Mouse (Mus musculus): Measurements from ENCODE around the gene Grm8. TPM values are rescaled to one million over a fixed set of nuclear protein-coding genes. Genes with fewer than 3 reads are reported as not detected.

Gene Grm8
- 1 to 10 TPM in 1 of 2 experiments, under 1 TPM in 1; 0.78 to 1.1 TPM for total RNA-seq (2021)
- long read RNA-seq, experiment 1 = 0 reads
- long read RNA-seq, experiment 2 = 0 reads

DNA sequence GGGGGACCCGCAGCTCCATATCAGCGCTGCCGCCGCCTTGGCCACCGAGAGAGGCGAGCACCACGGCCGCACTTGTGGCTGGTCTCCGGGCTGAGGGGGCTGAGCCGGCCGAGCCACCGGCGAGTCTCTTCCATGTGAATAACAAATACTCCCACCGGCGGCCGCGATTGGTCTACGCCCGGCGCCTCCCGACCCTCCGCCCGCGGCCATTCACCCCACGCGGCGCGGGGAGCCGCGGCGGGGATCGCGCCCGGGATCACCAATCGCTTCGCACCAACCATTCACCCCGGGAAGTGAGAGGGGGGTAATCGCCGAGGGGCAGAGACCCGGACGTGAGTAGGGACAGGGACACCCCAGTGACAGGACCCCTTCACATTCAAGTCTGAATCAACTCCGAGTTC lies at the start of gene Grm8:
TSS of gene Grm8 (minus strand) at position 178 of the 401 bp plus-strand sequence.
- DNase-seq = peak; percentile 20

DNA sequence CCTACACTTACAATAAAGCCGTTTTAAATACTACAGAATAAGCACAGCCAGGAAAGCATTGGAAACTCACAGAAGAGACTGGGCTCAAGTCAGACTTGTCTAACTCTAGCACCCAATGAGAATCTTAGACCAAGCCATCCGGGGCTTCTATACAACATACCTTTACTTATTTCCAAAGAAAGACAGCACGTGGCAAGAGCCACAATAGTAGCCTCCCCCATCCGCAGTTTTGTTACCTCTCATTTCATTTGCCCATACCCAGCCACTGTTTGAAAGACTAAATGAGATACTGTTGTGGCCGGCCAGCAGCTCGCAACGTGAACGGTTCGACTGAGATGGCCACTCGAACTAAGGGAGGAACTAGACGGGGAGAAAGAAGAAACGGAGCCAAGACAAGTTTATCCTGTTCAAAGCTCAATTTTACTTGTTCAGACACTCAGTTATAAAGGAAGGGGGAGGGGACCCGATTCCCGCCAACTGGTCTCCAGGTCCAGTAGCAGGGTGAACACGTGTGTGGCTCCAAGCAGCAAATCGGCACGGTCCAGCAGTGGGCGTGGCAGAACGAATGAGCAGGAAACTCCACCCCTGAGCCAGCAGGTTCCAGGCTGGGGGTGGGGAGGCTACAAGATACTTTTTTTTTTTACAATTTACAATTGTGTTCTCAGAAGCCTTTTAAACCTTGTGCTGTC lies 35.0 kb upstream of the Grm8 start:
- no peak for DNase-seq

DNA sequence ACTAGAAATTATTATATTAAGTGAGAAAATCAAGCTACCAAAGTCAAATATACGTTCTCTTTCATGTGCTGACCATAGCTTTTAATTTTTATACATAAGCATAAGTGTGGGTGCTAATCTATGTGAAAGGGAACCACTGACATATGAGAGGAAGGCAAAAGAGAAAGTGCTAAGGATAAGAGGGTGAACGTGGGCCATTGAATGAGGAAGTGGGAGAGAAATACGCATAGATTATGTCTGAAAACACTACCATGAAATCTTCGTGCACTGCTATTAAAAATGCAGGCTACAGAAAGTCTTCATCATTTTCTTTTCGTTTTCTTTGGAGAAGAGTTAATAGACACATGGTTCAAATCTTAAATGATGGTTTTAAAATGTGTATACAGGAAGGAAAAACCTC lies 25.4 kb upstream of the Grm8 start:
- no peak for DNase-seq

- no peak for DNase-seq
These were observed 11.5 kb upstream of the Grm8 start for GRCm38 (mm10) chr6:28146445-28146844.

GRCm38 (mm10) chr6:28142332-28142731 lies 7.4 kb upstream of the Grm8 start:
- no peak for DNase-seq

DNA sequence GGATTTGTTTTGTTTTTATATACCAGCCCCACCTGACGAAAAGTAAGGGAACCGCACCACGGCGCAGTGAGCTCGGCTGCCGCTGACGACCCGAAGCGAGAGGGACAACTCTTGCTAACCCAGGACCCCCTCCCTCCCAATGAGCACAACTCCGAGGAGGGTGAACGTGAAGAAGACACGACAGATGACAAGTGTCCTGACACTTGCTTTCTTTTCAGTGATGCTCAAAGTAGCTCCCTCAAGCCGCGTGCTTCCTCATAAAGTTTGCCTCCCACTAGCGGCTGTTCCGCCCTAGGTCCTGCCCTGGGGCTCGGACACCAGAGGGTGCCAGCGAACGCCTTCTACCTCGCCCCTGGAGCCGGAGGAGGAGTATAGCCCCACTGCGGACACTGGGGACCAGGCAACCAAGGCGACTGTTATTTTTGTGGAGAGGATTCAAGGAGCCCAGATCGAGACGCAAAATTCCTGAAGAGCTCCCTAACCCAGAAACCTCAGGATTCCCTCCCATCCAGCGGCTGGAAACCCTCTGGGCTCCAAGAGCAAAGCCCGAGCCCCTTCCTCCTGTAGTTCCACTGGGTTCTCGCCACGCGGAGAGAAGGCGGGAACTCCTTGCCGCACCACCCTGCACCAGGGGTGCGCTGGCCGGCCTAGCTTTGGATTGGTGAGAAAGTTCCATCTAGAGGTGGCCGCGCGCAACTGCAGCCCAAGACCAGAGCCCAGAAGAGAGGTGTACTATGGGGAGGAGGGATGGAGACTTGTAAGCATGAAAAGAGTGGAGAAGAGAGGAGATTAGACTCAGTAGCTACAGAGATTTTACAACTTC lies 644 bp upstream of the Grm8 start:
- DNase-seq = peak; percentile 85

DNA sequence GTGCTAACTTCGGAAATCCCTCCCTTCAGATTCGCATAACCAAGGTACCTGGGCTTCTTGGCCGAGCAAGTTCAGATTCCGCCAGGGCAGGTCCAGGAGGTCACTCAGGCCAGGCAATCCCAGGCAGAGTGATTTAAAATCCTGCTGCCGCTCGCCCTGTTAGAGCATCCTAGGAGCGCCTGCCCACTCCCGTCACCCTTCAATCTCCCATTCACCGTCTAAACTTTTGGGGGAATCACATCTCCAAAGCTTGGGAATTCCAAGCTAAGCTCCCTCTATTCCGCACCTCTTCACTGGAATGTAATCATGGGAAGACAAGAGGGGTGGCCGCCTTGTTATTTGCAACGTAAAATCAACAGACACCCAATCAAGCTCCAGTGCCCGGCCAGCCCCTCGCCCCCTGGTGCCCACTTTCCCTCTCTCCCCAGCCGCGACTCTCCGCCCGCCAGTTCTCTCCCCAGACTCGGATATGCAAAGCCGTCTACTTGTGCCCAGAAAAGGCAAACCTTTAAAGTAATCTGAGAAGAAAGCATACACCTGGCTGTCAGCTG lies 652 bp downstream of the Grm8 start:
- DNase-seq = no peak

DNA sequence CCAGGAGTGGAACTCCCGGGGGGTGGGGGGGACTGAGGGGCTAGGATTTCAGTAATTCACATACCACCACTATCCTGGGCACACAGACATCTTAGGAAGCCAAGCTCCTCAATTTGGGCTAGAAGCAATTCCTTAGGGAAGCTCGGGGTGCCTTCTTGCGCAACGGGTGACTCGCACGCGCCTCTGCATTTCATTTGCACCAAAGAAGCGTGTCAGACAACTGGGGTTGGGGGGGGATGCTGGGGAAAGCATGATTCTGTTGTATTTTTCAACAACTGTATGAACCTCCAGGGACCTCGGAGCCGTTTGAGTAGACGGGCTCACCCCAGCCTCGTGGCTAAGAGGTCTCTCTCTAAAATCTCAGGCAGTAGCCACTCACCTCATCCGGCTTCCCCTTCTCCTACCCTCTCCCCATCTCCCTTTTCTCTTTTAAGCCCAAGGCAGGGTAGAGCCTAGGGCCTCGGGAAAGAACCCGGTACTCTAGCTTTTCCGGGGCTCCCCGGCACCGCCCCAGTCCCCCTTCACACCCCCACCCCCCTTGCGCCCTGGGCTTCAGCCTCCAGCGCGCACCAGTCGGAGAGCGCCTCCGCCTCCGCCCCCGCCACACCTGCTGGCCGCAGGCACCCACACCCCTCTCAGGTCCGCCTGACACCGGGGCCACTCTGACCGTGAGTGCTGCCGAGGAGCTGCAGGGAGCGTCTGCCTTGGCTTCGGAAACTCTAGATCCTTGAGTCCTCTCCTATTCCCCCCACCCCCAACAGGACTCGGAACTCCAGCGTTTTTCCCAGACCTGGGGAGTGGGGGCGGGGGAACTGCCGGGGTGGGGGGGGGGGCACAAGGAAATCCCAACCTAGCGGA lies 1.5 kb downstream of the Grm8 start:
- no peak for DNase-seq

DNA sequence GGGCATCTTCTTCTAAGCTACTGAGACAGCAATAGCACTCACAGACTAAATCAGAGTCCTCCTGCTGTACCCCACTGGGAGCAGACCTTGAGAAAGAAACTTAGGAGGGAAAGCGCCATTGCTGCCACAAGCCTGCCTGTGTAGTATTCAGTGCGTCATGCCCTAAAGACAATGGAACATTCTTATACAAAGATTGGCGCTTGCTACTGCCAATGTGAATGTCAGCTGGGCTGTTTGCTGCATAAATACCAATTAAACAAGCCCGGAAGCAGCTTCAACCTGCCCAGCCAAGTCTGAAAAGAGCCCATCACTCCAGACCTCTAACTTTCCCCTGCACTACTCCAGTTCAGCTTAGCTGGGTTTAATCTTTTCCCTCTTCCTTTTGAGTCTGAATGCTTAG lies 2.9 kb downstream of the Grm8 start:
- DNase-seq = no peak

- DNase-seq = no peak
These were observed 6.1 kb downstream of the Grm8 start for GRCm38 (mm10) chr6:28128871-28129270.

- DNase-seq = no peak
These were observed 19.5 kb downstream of the Grm8 start for GRCm38 (mm10) chr6:28115519-28115918.

GRCm38 (mm10) chr6:28114916-28115315 lies 20.1 kb downstream of the Grm8 start:
- DNase-seq = no peak

- no peak for DNase-seq
These were observed 23.4 kb downstream of the Grm8 start for GRCm38 (mm10) chr6:28111551-28111950.

- no peak for DNase-seq
These were observed 32.2 kb downstream of the Grm8 start for GRCm38 (mm10) chr6:28102608-28103316.

- no peak for DNase-seq
These were observed 35.0 kb downstream of the Grm8 start for GRCm38 (mm10) chr6:28100001-28100400.

GRCm38 (mm10) chr6:28092511-28092910 lies 42.5 kb downstream of the Grm8 start:
- DNase-seq = no peak

DNA sequence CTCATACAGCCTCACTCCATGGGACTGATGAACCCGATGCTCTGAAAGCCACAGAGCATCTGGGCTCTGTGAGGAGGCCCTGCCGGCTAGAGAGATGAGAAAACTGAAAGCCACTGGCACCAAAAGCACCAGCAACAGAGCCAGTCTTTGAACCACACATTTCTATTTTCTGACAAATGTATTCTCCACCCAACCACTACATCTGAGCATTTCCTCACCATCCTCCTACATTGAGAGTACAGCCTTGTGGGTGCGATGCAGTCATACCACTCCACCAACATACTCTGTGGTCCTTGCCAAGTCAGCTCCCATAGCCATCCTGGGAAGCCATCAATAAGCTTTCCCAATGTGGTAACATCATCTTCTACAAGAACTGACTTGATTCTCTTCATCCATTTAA lies 43.1 kb downstream of the Grm8 start:
- no peak for DNase-seq

GRCm38 (mm10) chr6:28090981-28091380 lies 44.0 kb downstream of the Grm8 start:
- no peak for DNase-seq

DNA sequence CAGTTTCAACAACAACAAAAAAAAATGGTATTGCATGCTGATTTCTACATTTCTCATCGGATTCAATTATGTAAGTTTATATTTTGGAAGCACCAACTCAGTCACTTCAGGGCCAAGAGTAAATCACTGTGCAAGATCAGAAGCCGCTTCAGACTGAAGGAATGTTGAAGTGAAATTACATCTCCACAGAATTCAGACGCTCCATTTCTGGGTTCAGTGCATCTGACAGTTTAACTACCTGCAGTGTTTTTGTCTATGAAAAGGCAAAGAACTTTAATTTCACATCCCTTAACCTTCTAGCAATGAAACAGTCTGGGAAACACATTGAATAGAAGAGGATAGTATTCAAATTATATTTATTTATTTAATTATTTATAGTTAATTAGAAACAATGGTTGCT lies 59.4 kb downstream of the Grm8 start:
- no peak for DNase-seq

DNA sequence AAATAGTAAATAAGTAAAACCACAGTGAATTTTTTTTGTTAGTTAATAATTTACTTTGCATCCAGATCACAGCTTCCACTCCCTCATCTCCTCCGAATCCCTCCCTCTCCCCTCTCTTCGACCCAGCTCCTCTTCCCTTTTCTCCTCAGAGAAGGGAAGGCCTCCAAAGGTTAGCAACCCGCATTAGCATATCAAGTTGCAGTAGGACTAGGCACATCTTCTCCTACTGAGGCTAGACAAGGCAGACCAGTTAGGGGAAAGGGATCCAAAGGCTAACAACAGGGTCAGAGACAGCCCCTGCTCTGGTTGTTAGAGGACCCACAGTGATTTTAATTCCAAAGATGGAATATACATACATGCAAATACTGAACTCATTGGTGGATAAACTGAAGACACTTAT lies 60.5 kb downstream of the Grm8 start:
- no peak for DNase-seq

- no peak for DNase-seq
These were observed 83.0 kb downstream of the Grm8 start for GRCm38 (mm10) chr6:28051966-28052365.

DNA sequence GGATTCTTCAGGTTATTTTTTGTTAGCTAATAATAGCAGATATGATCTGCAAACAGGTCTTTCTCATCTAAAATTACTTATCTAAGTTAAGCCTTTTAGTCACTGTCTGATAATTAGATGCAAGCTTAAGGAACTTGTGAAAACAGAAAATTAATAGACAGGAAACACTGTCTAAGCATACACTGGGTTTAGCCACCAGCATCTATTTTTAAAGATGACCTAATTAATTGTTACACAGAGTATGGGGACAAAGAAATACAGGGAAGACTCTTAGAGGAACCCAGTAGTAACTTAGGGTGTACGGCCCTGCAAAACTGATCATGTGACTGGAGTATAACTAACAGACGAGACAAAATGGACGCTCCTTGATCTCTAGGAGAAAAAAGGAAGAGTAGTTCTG lies 92.6 kb downstream of the Grm8 start:
- DNase-seq = no peak

All from adrenal gland, postnatal 10 days (tissue).